Mouse (Mus musculus): Measurements from ENCODE around the gene Spred3. TPM values are rescaled to one million over a fixed set of nuclear protein-coding genes. Genes with fewer than 3 reads are reported as not detected.
"Not testable (repeated sequence)": the region's sequence is repeated elsewhere in the genome, so short reads cannot be mapped to it uniquely, and the experiment has no call there.

The Spred3 gene
- polyA plus RNA-seq, 1 experiment from 2014 or later = 3.4 TPM

DNA sequence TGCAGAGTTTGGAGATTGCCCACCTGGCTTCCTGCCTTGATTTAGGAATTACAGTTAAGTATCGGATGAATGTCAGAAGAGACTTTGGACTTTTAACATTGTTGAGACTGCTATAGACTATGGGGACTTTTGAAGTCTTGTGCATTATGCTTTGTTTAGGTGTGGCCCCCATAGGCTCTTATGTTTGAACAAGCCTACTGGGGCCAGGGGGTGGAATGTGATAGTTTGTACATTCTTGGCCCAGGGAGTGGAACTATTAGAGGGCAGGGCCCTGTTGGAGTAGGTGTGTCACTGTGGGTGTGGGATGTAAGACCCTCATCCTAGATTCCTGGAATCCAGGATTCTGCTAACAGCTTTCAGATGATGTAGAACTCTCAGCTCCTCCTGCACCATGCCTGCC lies 24.0 kb upstream of the Spred3 start:
- not testable (repeated sequence) for H3K4me3 ChIP-seq (ENCODE audit: low read length); H3K4me1 ChIP-seq (ENCODE audit: insufficient read depth, low read length); ATAC-seq (ENCODE audit: low FRiP score, low TSS enrichment); H3K27me3 ChIP-seq (ENCODE audit: insufficient read depth, low read length); H3K36me3 ChIP-seq (ENCODE audit: insufficient read depth, low read length); H3K9me3 ChIP-seq (ENCODE audit: low read length); H3K4me2 ChIP-seq (replicated peaks; ENCODE audit: low read depth, low read length); H3K27ac ChIP-seq (ENCODE audit: low read length); H3K9ac ChIP-seq (replicated peaks; ENCODE audit: low read length)
- 100% methylated on average over 1 of the region's 1 CpGs for WGBS

DNA sequence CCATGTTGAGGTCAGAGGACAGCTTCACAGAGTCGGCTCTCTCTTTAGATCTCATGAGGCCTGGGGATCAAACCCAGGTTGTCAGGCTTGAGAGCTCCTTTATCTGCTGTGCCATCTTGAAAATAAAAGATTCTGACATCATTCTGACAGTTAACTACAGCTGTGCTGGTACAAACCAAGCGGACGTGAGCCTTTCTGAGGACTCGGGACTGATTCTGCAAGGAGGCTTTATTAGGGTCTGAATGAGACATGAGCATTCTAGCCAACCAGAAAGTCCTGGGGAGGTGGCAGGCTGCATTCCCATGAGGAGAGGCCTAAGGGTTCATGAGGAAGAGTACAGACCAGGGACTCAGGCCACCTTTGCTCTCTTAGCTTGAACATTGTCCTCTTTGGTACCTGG lies 11.1 kb upstream of the Spred3 start:
- ATAC-seq (ENCODE audit: low FRiP score, low TSS enrichment); H3K36me3 ChIP-seq (ENCODE audit: insufficient read depth, low read length); H3K27me3 ChIP-seq (ENCODE audit: insufficient read depth, low read length); H3K9me3 ChIP-seq (ENCODE audit: low read length); H3K27ac ChIP-seq (ENCODE audit: low read length); H3K9ac ChIP-seq (replicated peaks; ENCODE audit: low read length); H3K4me2 ChIP-seq (replicated peaks; ENCODE audit: low read depth, low read length); H3K4me3 ChIP-seq (ENCODE audit: low read length): not testable (repeated sequence)
- peaks cover 14% of the 10 kb centered on the region for H3K4me1 ChIP-seq (ENCODE audit: insufficient read depth, low read length)
- WGBS = 79% methylated on average over 4 of the region's 4 CpGs

DNA sequence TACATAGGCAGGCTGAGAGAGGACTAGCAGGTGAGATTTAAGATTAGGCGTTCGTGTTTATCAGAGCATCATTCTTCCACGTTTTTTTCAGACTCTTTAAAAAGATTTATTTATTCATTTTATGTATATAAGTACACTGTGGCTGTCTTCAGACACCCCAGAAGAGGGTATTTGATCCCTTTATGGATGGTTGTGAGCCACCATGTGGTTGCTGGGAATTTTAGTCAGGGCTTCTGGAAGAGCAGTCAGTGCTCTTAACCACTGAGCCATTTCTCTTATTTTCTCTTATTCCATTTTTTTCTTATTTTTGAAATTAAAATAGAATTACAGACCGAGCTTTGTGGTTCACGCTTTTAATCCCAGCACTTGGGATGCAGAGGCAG lies 10.6 kb upstream of the Spred3 start:
- Histone ChIP-seq H3K36me3 (ENCODE audit: insufficient read depth, low read length) (peaks cover 11% of the 10 kb centered on the region), H3K27me3 (ENCODE audit: insufficient read depth, low read length) (no peaks in the 10 kb centered on the region), H3K9me3 (ENCODE audit: low read length) (no peaks in the 10 kb centered on the region), H3K4me2 (replicated peaks; ENCODE audit: low read depth, low read length) (peak overlapping the region; percentile 47), H3K27ac (ENCODE audit: low read length) (peak overlapping the region; percentile 29; the same call in 1 of the 2 replicates), H3K4me3 (ENCODE audit: low read length) (peak overlapping the region; percentile 96), H3K4me1 (ENCODE audit: insufficient read depth, low read length) (peaks cover 14% of the 10 kb centered on the region), H3K9ac (replicated peaks; ENCODE audit: low read length) (no peak overlapping the region)
- WGBS = 41% methylated on average over 5 of the region's 5 CpGs
- no peak for ATAC-seq (ENCODE audit: low FRiP score, low TSS enrichment)

DNA sequence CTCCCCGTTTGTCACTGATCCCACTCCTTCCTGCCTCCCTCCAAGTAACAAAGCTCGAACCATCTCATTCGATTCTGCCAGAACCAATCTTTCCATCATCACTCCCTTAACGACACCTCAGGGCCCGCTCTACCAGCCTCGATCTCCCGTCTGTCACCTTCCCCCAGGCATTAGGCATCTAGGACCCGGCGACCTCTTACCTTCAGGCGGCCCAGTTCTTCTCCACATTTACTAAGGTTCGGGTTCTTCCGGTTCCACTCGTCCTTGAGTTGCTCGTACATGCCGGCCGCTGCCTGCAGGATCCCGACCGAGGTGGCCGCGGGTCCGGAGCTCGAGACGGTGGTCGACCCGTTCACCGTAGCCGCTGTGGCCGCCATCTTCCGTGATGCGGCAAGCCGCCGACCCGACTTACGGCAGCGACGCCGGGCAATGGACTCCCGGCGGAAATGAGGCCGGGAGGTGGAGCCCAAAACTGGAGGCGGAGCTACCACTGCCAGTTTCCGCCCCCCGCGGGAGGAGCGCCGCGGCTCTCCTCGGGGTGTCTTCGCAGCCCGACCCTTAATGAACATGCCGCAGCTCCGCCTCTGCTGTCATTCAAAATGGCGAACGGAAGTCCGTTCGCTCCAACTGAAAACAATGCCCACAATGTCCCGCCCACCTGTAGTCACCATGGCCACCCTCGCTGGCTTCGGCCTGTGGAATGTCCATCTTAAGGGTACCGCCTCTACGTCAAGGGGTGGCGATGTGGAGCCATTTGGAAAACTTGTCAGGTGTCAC lies 10.1 kb upstream of the Spred3 start, which contains the start of gene Psmd8:
Gene Psmd8, minus strand, starts transcription at position 625 of the 777 bp plus-strand sequence.
- H3K36me3 ChIP-seq (ENCODE audit: insufficient read depth, low read length) = peaks cover 17% of the 10 kb centered on the region
- peak within 1 kb of the TSS; percentile 96 for H3K4me3 ChIP-seq (ENCODE audit: low read length)
- H3K9me3 ChIP-seq (ENCODE audit: low read length) = no peaks in the 10 kb centered on the region
- peak; percentile 97 for ATAC-seq (ENCODE audit: low FRiP score, low TSS enrichment)
- H3K27me3 ChIP-seq (ENCODE audit: insufficient read depth, low read length) = no peaks in the 10 kb centered on the region
- H3K4me1 ChIP-seq (ENCODE audit: insufficient read depth, low read length) = peaks cover 14% of the 10 kb centered on the region
- under 1% methylated on average over 62 of the region's 62 CpGs for WGBS
- H3K9ac ChIP-seq (replicated peaks; ENCODE audit: low read length) = peak within 1 kb of the TSS; percentile 92
- H3K27ac ChIP-seq (ENCODE audit: low read length) = peak within 1 kb of the TSS; percentile 65
- H3K4me2 ChIP-seq (replicated peaks; ENCODE audit: low read depth, low read length) = peak within 1 kb of the TSS; percentile 93

DNA sequence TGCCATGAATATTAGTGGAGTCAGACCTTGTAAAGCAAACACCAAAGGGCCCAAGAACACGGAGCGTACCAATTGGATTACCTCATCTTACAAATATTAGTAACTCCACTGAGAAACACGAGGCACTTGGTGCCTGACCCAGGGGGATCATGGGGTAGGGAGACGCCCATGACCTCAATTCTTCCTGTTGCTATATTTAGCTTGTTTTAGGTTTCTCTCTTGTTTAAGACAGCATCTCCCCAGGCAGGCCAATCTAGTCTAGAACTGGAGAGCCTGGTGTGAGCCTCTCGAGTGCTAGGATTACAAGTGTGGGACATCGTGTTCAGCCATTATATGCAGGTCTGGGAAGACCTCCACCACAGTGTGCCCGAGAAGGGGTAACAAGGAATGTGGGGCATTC lies 9.1 kb upstream of the Spred3 start:
- Histone ChIP-seq H3K27me3 (ENCODE audit: insufficient read depth, low read length) (no peaks in the 10 kb centered on the region), H3K4me3 (ENCODE audit: low read length) (peak overlapping the region; percentile 96), H3K36me3 (ENCODE audit: insufficient read depth, low read length) (peaks cover 25% of the 10 kb centered on the region), H3K27ac (ENCODE audit: low read length) (no peak overlapping the region; the same call in 1 of the 2 replicates), H3K4me1 (ENCODE audit: insufficient read depth, low read length) (peaks cover 14% of the 10 kb centered on the region), H3K4me2 (replicated peaks; ENCODE audit: low read depth, low read length) (peak overlapping the region; percentile 93), H3K9me3 (ENCODE audit: low read length) (no peaks in the 10 kb centered on the region), H3K9ac (replicated peaks; ENCODE audit: low read length) (peak overlapping the region; percentile 92)
- no peak for ATAC-seq (ENCODE audit: low FRiP score, low TSS enrichment)
- 38% methylated on average over 7 of the region's 7 CpGs for WGBS

DNA sequence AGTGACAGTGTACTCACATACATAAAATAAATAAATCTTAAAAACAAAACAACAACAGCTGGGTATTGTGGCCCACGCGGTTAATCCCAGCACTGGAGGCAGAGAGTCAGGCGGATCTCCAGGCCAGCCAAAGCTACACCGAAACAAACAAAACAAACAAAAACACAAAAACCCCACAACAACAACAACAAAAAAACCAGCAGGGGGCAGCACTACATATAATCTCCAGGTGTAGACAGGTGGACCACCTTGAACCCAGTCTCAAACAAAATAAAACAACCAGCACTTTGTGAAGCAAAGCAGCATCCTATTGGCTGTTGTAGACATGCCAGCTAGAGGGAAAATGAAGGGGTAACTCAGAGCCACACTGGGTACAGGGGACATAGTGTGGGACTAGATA lies 7.9 kb upstream of the Spred3 start:
- Histone ChIP-seq H3K4me3 (ENCODE audit: low read length) (no peak overlapping the region), H3K27me3 (ENCODE audit: insufficient read depth, low read length) (peaks cover 8% of the 10 kb centered on the region), H3K4me2 (replicated peaks; ENCODE audit: low read depth, low read length) (no peak overlapping the region), H3K9ac (replicated peaks; ENCODE audit: low read length) (no peak overlapping the region), H3K27ac (ENCODE audit: low read length) (no peak overlapping the region), H3K9me3 (ENCODE audit: low read length) (no peaks in the 10 kb centered on the region), H3K36me3 (ENCODE audit: insufficient read depth, low read length) (peaks cover 33% of the 10 kb centered on the region), H3K4me1 (ENCODE audit: insufficient read depth, low read length) (peaks cover 14% of the 10 kb centered on the region)
- no peak for ATAC-seq (ENCODE audit: low FRiP score, low TSS enrichment)
- WGBS = 85% methylated on average over 4 of the region's 4 CpGs

DNA sequence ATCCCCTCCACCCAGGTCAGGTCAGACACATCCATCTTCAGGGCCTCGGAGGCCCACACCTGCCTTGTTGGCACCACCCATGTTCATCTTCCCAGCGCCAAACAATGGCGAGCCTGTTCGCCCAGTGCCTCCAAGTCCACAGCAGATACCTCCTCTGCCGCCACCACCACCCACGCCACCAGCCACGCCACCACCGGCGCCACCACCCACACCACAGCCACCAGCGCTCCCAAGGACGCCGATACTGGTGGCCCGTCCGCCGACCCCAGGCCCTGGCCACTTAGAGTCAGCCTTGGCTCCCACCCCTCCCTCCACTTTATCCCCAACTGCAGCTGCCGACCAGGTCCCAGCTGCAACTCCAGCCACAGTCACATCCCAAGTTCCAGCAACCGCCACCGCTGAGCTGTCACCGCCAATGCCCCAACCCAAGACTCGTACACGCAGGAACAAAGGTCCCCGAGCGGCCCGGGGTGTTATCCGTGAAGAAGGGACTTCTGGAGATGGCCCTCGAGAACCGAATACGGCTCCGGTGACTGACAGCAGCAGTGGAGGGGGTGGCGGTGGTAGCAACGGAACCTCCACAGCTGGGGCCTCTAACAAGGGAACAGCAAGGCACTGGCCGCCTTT lies 2.3 kb upstream of the Spred3 start:
- ATAC-seq (ENCODE audit: low FRiP score, low TSS enrichment) = no peak
- Histone ChIP-seq H3K4me3 (ENCODE audit: low read length) (no peak overlapping the region), H3K4me1 (ENCODE audit: insufficient read depth, low read length) (peaks cover 27% of the 10 kb centered on the region), H3K9ac (replicated peaks; ENCODE audit: low read length) (no peak overlapping the region), H3K4me2 (replicated peaks; ENCODE audit: low read depth, low read length) (no peak overlapping the region), H3K36me3 (ENCODE audit: insufficient read depth, low read length) (peaks cover 37% of the 10 kb centered on the region), H3K27me3 (ENCODE audit: insufficient read depth, low read length) (peaks cover 22% of the 10 kb centered on the region), H3K9me3 (ENCODE audit: low read length) (no peaks in the 10 kb centered on the region), H3K27ac (ENCODE audit: low read length) (no peak overlapping the region)
- 41% methylated on average over 30 of the region's 32 CpGs for WGBS

DNA sequence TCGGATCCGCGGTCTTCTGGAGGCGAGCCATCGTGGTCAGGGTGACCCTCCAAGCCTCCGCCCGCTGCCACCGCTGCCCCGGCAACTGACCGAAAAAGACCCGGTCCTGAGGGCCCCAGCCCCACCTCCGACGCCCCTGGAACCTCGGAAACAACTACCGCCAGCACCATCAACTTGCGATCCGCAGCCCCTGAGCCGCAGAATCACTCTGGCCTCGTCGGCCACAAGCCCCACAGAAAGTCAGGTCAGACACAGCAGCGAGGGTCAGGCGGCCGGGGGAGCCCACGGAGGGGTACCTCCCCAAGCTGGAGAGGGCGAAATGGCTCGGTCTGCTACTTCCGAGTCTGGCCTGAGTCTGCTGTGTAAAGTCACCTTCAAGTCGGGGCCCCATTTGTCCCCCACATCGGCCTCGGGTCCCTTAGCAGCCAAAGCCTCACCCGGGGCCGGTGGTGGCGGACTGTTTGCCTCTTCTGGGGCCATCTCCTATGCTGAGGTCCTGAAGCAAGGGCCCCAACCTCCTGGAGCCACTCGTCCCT lies 1.4 kb upstream of the Spred3 start:
- peaks cover 34% of the 10 kb centered on the region for H3K36me3 ChIP-seq (ENCODE audit: insufficient read depth, low read length)
- 4% methylated on average over 34 of the region's 34 CpGs for WGBS
- H3K27me3 ChIP-seq (ENCODE audit: insufficient read depth, low read length) = peaks cover 22% of the 10 kb centered on the region
- H3K9me3 ChIP-seq (ENCODE audit: low read length) = no peaks in the 10 kb centered on the region
- H3K4me3 ChIP-seq (ENCODE audit: low read length) = peak overlapping the region; percentile 70
- ATAC-seq (ENCODE audit: low FRiP score, low TSS enrichment) = no peak
- H3K4me2 ChIP-seq (replicated peaks; ENCODE audit: low read depth, low read length) = peak overlapping the region; percentile 62
- H3K9ac ChIP-seq (replicated peaks; ENCODE audit: low read length) = peak overlapping the region; percentile 71
- peaks cover 27% of the 10 kb centered on the region for H3K4me1 ChIP-seq (ENCODE audit: insufficient read depth, low read length)
- H3K27ac ChIP-seq (ENCODE audit: low read length) = no peak overlapping the region

DNA sequence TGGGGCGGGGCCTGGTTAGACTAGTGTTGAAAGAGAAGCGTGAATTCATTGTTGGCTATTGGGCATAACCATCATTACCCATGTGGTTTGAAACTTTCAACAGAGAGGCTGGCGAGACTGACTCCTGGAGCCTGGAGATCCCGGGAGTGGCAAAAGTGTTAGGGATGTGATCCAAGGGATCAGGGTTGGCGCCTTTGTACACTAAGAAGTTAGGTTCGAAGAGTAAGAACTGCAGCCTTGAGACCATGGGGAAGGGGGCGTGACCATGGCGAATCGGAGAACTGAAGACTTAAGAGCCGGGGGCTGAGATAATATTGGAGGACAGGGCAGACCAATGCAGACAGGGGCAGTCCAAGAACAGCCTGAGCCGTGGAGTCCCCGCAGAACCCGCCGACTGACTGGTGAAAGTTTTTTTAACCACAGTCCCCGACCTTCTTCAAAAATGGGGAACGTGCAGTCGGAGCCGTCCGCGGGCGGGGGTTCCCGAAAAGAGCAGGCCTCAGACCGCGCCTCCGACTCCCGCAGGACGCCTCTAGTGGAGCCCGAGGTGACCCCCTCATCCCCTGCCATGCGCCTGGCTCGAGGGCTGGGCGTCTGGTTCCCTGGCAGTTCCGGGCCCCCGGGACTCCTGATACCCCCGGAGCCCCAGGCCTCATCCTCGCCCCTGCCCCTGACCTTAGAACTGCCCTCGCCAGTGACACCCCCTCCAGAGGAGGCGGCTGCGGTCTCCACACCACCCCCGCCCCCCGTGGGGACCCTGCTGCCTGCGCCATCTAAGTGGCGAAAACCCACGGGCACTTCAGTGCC lies 747 bp upstream of the Spred3 start:
- peak overlapping the region; percentile 71 for H3K9ac ChIP-seq (replicated peaks; ENCODE audit: low read length)
- peak overlapping the region; percentile 70 for H3K4me3 ChIP-seq (ENCODE audit: low read length)
- no peak overlapping the region for H3K27ac ChIP-seq (ENCODE audit: low read length)
- H3K4me1 ChIP-seq (ENCODE audit: insufficient read depth, low read length) = peaks cover 27% of the 10 kb centered on the region
- no peaks in the 10 kb centered on the region for H3K9me3 ChIP-seq (ENCODE audit: low read length)
- peaks cover 27% of the 10 kb centered on the region for H3K36me3 ChIP-seq (ENCODE audit: insufficient read depth, low read length)
- ATAC-seq (ENCODE audit: low FRiP score, low TSS enrichment) = 0 out of 2 replicates have a peak, but pooled peaks have one; percentile 8
- 1% methylated on average over 43 of the region's 43 CpGs for WGBS
- peak overlapping the region; percentile 62 for H3K4me2 ChIP-seq (replicated peaks; ENCODE audit: low read depth, low read length)
- peaks cover 22% of the 10 kb centered on the region for H3K27me3 ChIP-seq (ENCODE audit: insufficient read depth, low read length)

Data from kidney, embryonic 16.5 days (tissue).